Mouse (Mus musculus) olfactory bulb, adult 2 months (tissue): Measurements from ENCODE around the gene Mettl27.
"Not testable (repeated sequence)": the region's sequence is repeated elsewhere in the genome, so short reads cannot be mapped to it uniquely, and the experiment has no call there.

Experiments used
- CTCF ChIP-seq: fragments of 200-500 bp; IDR thresholded peaks from 2 replicates; pipeline ENCODE4 v1.5.1; 2012; ENCODE audit warnings: low read depth, mild to moderate bottlenecking, low read length, moderate library complexity; ENCODE audit not compliant: insufficient read depth
- POLR2A ChIP-seq: fragments of 200-500 bp; IDR thresholded peaks from 2 replicates; pipeline ENCODE4 v1.6.1; 2012; ENCODE audit warnings: mild to moderate bottlenecking, low read depth, low read length, moderate library complexity; ENCODE audit not compliant: insufficient read depth

DNA sequence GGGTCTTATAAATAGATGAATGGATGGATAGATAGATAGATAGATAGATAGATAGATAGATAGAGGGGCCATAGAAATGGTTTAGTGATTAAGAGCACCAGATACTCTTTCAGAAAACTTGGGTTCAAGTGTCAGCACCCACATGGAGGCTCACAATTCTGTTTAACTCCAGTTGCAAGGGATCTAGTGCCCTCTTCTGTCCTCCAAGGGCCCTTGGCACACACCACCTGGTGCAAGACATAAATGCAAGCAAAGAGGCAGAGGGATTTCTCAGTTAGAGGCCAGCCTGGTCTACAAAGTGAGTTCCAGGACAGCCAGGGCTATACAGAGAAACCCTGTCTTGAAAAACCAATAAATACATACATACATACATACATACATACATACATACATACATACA is 32.5 kb downstream of the Mettl27 start:
- TF ChIP-seq POLR2A, CTCF: not testable (repeated sequence)
